Mouse (Mus musculus) embryonic facial prominence, embryonic 14.5 days (tissue): ENCODE results near the gene Faf1. TPM values are rescaled to one million over a fixed set of nuclear protein-coding genes. Genes with fewer than 3 reads are reported as not detected.

Experiments used
- ATAC-seq: fragments of 200-750 bp; cut with Nextera tagmentation; 2 replicates; pipeline ENCODE4 v1.8.0; 2017; ENCODE audit warnings: low read depth, moderate number of reproducible peaks, moderate TSS enrichment
- DNase-seq: peaks from one replicate; pipeline ENCODE4 v3.0.0-alpha.2; 2015; ENCODE audit warnings: low spot score
- H3K27ac ChIP-seq: fragments of 300-500 bp; sonication (generic); replicated peaks from 2 replicates; pipeline ENCODE4 v1.5.1; 2014; ENCODE audit warnings: low read depth, mild to moderate bottlenecking, low read length, moderate library complexity
- H3K27me3 ChIP-seq: fragments of 300-500 bp; sonication (generic); replicated peaks from 2 replicates; pipeline ENCODE4 v1.6.1; 2014; ENCODE audit warnings: low read length; ENCODE audit not compliant: control insufficient read depth, insufficient read depth
- H3K36me3 ChIP-seq: fragments of 300-500 bp; sonication (generic); 2 replicates; pipeline ENCODE4 v1.6.1; 2014; ENCODE audit warnings: low read length, mixed read lengths; ENCODE audit not compliant: control insufficient read depth, insufficient read depth
- H3K4me1 ChIP-seq: fragments of 300-500 bp; sonication (generic); 2 replicates; pipeline ENCODE4 v1.6.1; 2014; ENCODE audit warnings: antibody characterized with exemption, low read length; ENCODE audit not compliant: control insufficient read depth, insufficient read depth
- H3K4me2 ChIP-seq: fragments of 300-500 bp; sonication (generic); 2 replicates; pipeline ENCODE4 v1.6.1; 2014; ENCODE audit warnings: low read depth, mild to moderate bottlenecking, low read length, moderate library complexity, mixed read lengths
- H3K4me3 ChIP-seq: fragments of 300-500 bp; sonication (generic); 2 replicates; pipeline ENCODE4 v1.5.1; 2014; ENCODE audit warnings: low read depth, mild to moderate bottlenecking, low read length
- H3K9ac ChIP-seq: fragments of 300-500 bp; sonication (generic); 2 replicates; pipeline ENCODE4 v1.6.1; 2014; ENCODE audit warnings: low read depth, mild to moderate bottlenecking, low read length, moderate library complexity, mixed read lengths
- H3K9me3 ChIP-seq: fragments of 300-500 bp; sonication (generic); 2 replicates; pipeline ENCODE4 v1.6.1; 2016; ENCODE audit warnings: low read length; ENCODE audit not compliant: control insufficient read depth
- WGBS: fragments of 180-500 bp; shearing (Covaris S2); extraction: QIAGEN DNeasy Blood & Tissue Kit; methylation state at CpG from one replicate; pipeline ENCODE4 v1.1.7; 2014; 5-methylcytosine and 5-hydroxymethylcytosine counted together
- polyA plus RNA-seq: library from polyadenylated mRNA; unstranded; fragments of >200 nt; fragmentation: Nextera tagmentation; extraction: Ambion mirVana; gene quantifications from 2 replicates; pipeline ENCODE4 v1.2.1, GENCODE M21; 2014

The Faf1 gene
- polyA plus RNA-seq, 1 experiment from 2014 or later = 27.9 TPM

DNA sequence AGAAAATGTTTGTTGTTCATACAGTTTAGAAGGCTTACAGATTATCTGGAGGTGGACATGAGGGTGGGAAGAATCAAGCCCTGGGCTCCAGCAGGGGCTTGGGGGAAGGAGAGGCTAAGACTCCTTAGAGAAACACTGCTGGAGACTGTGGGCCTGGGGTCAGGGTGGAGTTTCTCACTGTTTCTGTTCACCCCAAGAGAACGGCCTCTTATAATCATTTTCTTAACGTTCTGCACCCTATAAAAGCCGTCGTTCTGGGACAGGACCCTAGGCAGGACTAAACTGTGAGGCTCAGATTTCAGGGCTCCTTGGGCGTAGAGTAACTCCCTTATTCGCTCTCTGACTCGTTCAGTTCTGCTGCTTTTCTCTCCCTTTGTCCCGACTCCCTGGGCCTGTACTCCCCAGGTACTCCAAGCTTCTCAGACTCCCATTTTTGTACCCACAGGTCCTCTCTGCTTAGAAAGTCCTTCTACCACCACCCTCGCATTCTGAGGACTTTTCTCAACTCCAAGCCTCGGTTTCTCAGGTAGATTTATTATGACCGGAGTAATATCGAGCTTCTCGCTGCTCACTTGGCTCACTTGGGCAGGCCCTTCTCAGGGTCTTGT is 310.5 kb downstream of the Faf1 start:
- no peak for ATAC-seq

DNA sequence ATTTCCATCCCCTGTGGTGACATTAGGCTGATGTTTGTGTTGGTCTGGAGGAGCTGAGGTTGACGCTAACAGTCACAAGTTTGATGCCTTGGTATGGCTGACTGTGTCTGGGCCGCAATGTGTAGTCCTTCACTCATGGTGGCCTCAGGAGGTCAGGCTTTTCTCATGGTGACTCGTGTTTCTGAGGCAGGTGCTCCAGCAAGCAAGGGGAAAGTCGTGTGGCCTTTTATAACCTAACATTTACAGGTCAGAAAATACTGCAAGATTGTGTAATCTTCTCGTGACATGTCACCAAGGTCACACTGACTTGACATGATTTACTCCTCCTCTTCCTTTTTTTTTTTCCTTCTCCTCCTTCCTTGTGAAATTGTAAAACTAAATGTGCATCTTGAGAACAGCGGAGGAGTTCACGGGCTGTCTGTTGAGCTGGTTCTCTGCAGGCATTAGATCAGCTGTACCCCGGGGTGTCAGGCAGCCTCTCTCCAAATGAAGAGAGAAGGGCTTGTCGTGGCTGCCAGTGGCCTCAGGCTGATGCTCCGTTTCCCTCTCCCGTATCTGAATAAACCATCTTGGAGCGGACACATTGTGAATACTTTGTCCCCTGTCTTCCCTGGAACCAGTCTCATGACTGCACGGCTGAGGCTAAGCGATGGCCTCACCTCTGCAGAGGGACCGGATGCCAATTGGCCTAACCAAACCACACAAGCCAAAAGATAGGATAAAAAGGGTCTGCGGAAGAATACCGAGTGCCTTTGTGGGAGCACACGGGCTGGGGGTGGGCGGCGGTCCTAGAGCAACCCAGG is 311.4 kb downstream of the Faf1 start:
- no peaks in the 10 kb centered on the region for H3K9me3 ChIP-seq
- DNase-seq (no peak), ATAC-seq (no peak)
- no peak overlapping the region for H3K27ac ChIP-seq
- H3K9ac ChIP-seq = no peak overlapping the region
- no peaks in the 10 kb centered on the region for H3K36me3 ChIP-seq
- peaks cover 93% of the 10 kb centered on the region for H3K27me3 ChIP-seq
- no peak overlapping the region for H3K4me2 ChIP-seq
- 5% methylated on average over 15 of the region's 20 CpGs for WGBS
- H3K4me1 ChIP-seq = no peaks in the 10 kb centered on the region
- H3K4me3 ChIP-seq = no peak overlapping the region

More for the DNA sequence above, 310.5 kb downstream of the Faf1 start:
- no peak overlapping the region for H3K27ac ChIP-seq
- DNase-seq = no peak
- no peaks in the 10 kb centered on the region for H3K36me3 ChIP-seq
- no peaks in the 10 kb centered on the region for H3K9me3 ChIP-seq
- peaks cover 93% of the 10 kb centered on the region for H3K27me3 ChIP-seq
- no peak overlapping the region for H3K9ac ChIP-seq
- H3K4me2 ChIP-seq = no peak overlapping the region
- H3K4me1 ChIP-seq = no peaks in the 10 kb centered on the region
- 5% methylated on average over 13 of the region's 13 CpGs for WGBS
- no peak overlapping the region for H3K4me3 ChIP-seq

DNA sequence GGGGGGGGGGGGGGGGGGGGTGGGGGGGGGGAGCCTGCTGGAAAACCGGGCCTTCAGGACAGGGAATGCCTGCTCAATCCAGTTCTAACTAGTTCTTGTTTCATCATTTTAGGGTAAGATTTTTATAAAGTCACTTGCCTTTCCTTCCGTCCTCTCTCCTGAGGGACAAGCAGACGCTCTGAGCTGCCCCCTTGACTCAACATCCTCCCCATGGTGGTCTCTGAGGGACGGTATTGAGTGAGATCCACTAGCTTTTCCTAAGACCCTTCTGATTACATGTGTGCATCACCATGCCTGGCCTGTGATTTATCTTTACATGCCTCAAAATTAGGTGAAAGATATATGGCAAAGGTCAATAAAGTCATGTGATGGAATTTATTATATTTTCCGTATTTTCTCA is 312.0 kb downstream of the Faf1 start:
- Histone ChIP-seq H3K4me1 (no peaks in the 10 kb centered on the region), H3K36me3 (no peaks in the 10 kb centered on the region), H3K27ac (no peak overlapping the region), H3K9ac (no peak overlapping the region), H3K4me2 (no peak overlapping the region), H3K27me3 (peaks cover 93% of the 10 kb centered on the region), H3K4me3 (no peak overlapping the region), H3K9me3 (no peaks in the 10 kb centered on the region)
- no peak for ATAC-seq
- no peak for DNase-seq
- WGBS = 6% methylated on average over 5 of the region's 5 CpGs

DNA sequence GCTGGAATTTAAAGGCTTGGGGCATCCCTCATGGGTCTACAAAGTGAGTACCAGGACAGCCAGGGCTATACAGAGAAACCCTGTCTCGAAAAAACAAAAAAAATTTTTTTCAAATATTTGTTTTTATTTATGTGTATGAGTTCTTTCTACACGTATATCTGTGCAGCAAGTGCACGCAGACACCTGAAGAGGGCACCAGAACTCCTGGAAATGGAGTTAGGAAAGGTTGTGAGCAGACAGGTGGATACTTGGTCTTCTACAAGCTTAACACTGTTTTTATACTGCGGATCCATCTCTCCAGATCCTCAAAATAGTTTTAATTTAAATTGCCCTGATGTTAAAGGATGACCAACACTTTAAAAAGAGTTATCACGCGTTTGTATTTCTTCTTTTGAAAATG is 312.8 kb downstream of the Faf1 start:
- no peak overlapping the region for H3K9ac ChIP-seq
- H3K36me3 ChIP-seq = no peaks in the 10 kb centered on the region
- H3K4me2 ChIP-seq = no peak overlapping the region
- no peak for ATAC-seq
- H3K4me3 ChIP-seq = no peak overlapping the region
- DNase-seq = no peak
- WGBS = 33% methylated on average over 6 of the region's 6 CpGs
- peaks cover 85% of the 10 kb centered on the region for H3K27me3 ChIP-seq
- H3K27ac ChIP-seq = no peak overlapping the region
- no peaks in the 10 kb centered on the region for H3K9me3 ChIP-seq
- no peaks in the 10 kb centered on the region for H3K4me1 ChIP-seq

DNA sequence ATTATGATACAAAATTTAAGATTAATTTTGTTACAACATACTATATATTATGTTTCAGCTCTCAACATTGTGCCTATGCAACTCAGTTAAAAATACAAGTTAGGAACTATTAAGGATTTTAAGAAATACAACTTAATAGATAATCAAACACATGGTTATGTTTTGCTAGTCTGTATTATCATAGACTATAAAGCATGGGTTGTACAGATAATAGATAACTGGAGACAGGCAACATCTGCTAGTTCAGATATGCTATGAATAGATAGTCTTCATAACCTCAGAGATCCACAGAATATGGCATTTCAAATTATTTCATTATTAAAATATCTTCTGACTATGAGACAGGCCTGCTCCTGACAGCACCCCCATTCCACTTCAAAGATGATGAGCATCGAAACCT is 329.7 kb downstream of the Faf1 start:
- 97% methylated on average over 1 of the region's 1 CpGs for WGBS
- Histone ChIP-seq H3K4me2 (no peak overlapping the region), H3K36me3 (no peaks in the 10 kb centered on the region), H3K27ac (no peak overlapping the region), H3K4me3 (no peak overlapping the region), H3K4me1 (no peaks in the 10 kb centered on the region), H3K27me3 (no peaks in the 10 kb centered on the region), H3K9ac (no peak overlapping the region), H3K9me3 (0 out of 2 replicates have a peak, but pooled peaks cover 3% of the 10 kb centered on the region)
- no peak for ATAC-seq
- DNase-seq = no peak

Other genes with a start within 250 kb of the Faf1 start
- gene Rnf11, start 191.9 kb upstream of the Faf1 start, polyA plus RNA-seq = 75.1 and 76.1 TPM in 2 replicates
- not detected in 2 replicates for gene 4930522H14Rik, start 145.3 kb upstream of the Faf1 start, polyA plus RNA-seq
- 12.0 and 15.8 TPM in 2 replicates for gene Cdkn2c, start 9.4 kb upstream of the Faf1 start, polyA plus RNA-seq